Mouse (Mus musculus) kidney, postnatal 36 days (tissue): ENCODE results near the gene Psg16.

Experiments
- DNase-seq, 2 experiments: peaks; one replicate each; pipeline ENCODE4 v3.0.0; 2021 to 2022; ENCODE audit warnings: mixed read lengths in 2 of 2

Gene Psg16

DNA sequence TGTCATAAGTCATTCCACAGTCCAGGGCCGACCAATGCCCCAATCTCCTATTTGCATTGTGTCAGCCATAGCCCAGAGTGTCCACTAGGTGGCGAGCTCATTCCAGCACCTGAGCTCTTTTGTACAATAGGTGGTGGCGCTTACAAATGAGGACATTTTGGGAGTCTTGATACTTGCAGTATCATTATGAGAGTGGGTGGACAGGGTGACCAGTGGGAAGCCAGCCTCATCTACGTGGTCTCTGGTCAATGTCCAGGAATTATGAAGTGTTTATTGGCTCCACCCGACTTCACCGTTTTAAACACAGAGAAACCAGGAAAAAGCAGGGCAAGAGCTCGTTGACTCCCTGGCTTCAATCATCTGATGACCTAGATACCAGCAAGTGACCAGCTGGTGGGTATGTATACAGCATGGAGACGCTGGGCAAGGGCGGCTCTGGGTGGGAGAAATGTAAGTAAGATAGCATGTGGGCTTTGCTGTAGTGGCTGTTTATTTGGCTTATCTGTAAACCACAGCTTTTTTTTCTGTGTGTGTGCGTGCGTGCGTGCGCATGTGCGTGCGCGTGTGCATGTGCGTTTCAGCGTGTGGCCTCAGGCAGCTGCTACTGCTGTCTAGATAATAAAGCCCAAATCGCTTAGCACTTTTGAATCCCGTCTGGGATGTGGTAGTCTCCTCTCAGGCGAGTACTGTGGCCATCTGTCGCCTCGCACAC, at the start of gene Psg16:
TSS of gene Psg16 (plus strand) at position 137 of the 712 bp plus-strand sequence.
- DNase-seq = peak; percentile 59 to 81

DNA sequence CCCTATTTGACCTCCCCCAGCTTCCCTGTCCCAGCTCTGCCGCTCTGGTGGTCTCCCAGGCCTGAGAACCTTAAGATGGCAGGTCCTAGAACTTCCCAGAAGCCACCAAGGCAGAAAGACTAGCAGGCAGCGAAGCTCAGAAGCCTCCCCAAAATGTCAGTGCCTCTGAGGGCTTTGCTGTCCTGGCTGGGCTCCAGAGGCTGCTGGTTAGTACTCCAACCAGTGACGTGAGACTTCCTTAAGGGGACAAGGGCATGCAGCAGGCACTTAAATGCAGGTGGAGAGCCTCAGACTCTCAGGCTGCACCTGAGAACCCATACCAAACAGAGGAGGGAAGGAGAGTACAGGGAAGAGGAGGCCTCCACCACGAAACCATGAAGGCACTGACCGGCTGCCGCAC, 49.7 kb upstream of the Psg16 start:
- peak; percentile 59 to 77 for DNase-seq

DNA sequence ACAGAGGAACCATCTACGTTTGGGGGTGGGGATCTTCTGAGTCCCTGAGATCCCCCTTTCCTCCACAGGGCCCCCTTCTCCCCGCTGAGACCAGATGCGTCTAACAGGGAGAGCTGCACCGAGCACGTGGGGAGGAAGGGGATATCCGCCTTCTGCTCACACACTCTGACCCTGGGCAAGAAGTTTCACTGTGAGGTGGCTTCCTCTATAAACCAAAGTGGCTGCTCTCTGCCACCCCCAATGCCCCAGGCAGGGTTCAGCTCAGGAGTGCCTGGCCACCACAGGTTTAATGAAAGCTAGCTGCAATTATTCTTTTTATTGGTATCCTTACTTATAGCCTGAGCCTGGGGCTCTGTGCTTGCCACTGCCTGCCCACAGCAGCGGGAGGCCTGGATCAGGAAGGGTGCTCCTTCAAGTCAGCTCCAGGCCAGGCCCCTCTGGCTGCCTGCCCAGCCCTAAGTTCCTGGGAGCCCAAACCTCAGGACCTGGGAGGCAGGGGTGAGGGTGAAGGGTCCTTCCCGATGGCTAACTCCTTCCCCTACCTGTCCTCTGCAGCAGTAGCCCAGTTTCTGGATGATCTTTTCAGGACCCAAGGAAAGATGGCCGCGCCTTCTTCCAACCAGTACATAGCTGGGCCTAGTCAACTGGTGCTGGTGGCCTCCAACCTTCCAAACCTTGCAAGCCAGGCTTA, 48.9 kb upstream of the Psg16 start:
- peak; percentile 77 to 82 for DNase-seq

DNA sequence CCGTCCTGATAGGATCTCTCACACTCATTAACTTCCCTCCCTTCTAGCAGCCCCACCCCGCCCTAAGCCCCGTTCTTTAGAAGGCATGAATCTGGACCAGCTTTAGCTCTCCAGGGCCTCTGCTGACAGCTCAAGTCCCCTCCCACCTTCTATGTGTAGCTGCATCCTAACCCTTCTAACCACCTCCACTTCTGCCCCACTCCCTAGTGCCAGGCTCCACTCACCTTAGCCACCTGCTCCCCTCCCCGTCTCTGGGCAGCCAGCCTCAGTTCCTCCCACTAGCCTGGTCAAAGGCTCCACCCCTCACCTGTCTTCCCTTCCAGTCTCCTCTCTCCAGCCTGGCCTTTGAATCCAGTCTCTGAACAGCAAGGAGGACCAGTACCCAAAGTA, 48.3 kb upstream of the Psg16 start:
- DNase-seq = peak; percentile 57 to 62

DNA sequence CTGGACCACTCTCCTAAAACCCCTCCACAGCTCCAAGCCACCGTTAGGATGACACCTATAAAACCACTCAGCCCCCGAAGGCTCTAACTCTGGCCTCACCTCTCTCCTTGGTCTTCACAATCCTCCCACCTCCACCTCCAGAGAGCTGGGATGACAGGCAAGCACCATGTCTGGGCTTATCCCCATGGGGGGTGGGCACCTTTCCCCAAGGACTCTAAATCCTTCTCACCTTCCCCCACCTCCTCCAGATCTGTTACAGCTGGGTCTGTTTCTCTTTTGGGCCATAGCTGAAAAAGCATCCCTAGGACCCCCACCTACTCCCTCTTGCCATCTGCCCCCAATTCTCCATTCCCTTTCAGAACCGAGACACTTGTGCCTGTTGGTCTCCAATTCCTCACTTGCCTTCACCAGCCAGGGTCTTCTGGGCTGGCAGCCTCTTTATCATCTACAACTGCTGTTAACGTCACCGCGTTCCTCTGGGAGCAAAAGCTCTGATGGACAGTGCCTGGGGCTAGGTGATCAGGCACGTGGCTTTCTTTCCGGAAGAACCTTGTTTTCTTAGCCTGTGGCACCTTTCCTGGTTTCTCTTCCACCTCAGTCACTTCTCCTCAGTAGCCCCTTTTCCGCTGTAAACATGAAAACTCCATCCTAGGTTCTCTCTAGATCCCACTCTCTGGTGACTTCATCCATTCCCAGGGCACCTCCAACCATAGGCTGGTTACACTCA, 47.8 kb upstream of the Psg16 start:
- DNase-seq = no peak

DNA sequence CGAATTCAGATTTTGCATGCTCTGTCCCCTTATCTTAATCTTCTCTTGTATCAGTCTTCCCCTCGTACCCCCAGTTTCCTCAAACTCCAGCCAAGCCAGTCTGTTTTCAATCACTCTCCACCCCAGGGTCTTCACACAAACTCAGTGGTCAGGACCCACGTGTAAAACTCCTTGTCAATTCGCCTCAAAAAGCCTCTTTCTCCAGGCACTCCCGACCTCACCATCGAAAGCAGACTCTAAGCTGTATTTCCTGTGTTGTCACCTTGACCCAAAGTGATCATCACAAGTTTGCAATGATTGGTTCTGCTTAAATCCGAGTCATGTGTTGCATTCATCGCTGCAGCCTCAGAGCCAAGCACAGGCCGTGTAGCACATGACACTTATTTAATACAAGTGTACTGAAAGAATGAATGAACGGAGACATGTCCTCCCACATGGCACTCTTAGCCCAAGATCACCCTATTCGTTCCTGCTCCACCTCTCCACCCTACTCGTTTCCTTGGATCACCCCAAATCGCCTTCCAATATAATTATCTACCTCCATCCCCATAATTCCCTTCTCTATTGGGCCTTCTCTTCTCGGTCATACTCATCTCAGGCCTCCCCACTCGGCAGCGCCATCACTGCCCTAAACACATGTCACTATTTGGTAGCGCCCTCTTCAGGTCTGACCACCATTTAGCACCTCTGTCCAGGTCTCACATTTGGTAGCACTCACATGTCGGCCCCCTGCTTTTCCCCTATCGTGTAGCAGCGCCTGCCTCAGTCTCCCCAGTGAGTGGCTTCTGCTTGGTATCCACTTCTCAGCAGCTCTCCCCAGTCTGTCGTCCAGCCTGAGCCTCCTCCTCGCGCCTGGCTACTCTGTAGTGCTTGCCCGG, 46.9 kb upstream of the Psg16 start:
- peak; percentile 74 to 80 for DNase-seq

DNA sequence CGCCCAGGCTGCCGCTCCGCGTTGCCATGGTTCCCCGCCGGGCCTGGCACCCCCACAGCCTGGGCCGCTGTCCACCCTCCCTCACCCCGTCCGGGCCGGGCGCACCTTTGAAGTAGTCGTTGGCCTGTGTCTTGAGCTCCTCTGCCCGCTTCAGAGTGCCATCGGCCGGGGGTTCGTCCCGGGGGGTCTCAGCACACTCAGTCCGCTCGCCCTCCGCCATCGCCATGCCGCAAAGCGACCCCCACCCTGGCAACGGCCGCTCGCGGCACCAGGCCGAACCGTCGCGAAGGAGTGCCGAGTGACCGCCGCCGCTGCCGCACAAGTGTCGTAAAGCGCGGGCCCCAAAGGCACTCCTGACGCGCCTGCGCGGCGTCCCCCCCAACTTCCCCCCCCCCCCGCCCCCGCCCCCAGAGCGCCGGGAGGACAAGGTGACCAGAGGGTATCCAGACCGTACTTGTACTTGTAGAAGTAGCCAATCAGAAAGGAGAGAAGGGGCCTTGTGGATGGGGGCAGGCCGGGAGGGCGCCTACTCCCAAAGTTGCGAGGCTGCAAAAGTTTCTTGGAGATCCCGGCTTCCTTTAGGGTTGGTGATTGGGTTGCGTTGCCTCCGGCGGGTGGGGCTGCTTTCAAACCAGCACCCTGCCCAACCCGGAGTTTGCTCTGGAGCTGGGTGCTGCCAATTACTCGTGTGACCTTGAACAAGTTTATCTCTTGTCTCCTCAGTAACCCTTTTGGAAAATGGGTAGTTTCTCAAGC, 46.1 kb upstream of the Psg16 start, which contains the start of gene Ppp5c:
TSS of gene Ppp5c (minus strand) at position 337 of the 756 bp plus-strand sequence.
- peak; percentile 93 for DNase-seq

DNA sequence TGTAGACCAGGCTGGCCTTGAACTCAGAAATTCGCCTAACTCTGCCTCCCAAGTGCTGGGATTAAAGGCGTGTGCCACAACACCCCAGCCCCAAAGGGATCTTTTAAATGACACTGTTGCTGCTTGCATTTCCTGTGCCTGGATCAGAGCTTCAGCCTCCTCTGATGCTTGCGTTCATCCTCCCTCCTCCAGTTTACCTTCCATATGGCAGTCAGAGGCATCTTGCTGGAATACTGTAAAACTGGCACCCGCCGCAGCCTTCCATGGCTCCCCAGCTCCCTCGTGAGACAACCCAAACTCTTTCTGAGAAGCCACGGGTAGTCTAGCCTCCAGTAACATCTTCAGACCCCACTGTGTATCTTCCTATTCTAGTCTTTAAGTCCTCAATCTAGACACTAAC, 44.9 kb upstream of the Psg16 start:
- DNase-seq = no peak

DNA sequence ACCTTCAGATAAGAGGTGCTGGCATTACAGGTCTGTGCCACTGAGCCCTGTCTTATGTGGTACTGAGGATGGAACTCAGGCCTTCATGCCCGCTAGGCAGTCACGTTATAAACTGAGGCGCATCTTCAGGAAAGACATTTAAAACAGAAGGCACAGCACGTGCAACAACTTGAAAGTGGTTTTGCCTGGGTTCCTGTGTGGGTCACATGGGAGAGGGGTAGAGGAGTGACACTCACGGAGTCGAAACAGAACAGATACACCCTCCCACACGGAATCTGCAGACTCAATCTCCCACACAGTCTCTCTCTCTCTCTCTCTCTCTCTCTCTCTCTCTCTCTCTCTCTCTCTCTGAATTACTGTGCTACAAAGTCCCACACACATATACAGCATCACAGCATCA, 43.6 kb upstream of the Psg16 start:
- no peak for DNase-seq

DNA sequence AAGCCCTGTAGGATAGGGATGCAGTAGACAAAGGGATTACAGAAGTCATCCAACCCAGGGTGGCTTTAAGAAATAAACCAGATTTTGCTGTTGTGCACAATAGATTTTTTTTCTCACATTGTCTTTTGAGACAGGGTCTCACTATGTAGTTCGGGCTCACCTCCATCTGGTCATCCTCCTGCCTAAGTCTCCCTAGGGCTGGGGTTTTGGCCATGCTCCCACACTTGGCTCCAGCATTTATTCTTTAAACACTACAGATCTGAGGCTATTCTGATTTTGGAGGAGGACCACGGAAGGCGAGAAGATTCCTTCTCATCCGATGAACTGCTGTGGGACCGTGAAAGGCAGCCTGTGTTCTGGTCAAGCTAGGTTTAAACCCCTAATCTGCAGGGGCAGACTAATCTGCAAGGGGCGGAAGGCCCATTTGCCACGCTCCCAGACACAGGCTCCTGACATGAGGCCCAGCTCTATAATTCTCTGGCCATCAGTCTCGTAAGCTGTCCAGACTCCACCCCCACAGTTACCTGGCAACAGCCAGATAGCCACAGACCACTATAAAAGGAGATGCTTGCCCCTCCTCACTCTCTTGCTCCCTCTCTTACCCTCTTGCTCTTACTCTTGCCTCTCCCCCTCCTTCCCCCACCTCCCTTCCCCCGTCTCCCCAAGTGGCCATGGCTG, 35.7 kb upstream of the Psg16 start:
- no peak for DNase-seq

DNA sequence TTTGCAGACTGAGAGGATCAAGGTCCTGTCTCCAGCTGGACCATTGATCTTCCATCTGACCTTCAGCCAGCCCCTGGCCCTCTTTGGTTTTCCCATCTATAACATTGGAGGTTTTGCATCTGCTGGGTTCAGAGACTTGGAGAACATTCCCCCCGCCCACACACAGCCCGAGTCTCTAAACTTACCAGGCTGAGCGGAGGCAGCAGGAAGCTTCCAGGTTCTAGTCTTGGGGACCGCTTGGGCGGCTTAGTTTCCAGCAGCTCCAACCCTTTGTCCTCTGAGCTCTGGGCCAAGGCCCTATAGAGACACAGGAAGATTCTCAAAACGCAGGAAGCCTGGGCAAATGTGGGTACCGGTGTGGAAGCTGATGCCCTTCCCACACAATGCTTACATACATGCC, 34.5 kb upstream of the Psg16 start:
- DNase-seq = no peak

DNA sequence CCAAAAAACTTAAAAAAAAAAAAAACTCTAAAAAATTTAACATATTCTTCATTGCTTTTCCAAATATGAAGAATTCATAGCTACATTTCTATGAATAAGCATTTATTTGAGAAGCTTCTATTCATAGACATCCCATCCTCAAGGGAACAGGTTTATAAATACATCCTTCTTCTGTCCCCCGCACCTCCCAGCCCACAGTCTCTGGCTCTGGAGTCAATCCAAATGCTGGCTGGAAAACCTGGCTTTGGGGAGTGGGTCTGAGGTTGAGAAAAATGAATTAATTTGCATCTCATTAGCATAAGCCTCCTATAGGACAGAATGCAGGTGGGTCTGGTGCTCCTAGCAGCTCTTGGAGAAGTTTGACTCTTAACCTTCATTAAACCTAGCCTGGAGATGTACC, 28.1 kb upstream of the Psg16 start:
- DNase-seq = no peak

DNA sequence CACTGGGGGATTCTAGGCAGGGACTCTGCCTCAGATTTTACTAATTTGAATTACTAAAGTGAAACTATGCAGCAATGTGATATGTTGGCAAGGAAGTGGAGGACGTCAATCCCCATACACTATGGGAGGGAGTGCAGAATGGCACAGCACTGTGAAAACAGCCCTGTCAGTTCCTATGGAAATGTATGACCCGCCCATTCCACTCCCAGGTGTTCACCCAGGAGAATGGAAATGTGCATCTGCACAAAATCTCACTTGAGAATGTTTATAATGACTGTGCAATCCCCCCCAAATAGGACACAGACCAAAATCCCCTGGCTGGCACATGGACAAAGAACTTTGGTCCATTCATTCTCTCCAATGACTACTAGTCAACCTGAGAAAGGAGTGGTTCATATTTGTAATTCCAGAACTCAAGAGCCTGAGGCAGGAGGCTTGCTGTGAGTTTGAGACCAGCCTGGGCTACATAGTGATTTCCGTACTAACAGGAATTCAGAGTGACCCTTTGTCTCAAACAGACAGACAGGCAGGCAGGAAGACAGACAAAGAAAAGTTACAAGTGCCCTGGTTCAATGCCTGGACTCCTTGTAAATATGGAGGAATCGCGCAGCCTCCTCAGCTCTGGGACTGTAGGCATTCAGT, 26.7 kb upstream of the Psg16 start:
- DNase-seq = no peak

DNA sequence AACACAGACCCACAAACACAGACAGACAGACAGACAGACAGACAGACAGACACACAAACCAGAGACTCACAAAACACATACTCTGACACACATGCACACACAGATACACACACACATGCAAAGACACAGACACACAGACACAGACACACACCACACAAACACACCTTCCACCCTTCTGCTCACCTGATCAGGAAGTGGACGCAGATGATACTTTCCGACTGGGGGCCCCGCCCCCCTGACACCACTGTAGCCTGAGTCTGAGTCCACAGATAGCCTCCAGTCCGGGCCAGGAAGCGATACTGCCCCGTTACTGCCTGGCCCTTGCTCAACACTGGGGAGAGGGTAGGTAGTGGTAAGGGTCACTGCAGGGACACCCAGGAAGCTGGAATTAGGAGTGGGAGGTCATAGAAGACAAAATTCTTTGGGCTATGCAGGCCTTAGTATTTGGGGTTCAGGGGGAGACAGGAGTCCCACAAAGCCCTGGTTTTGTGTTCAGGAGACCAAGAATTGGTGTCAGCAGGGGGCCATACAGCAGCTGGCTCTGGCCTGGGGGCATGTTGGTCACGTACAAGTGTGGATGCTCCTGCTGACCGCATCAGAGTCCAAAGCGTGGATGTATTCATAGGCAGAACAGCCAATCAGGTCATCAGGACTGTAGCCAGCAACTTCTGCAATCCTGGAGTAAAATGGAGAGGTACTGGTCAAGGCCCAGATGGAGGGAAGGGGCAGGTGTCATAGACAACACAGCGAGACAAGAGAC, 25.2 kb upstream of the Psg16 start:
- DNase-seq = no peak

DNA sequence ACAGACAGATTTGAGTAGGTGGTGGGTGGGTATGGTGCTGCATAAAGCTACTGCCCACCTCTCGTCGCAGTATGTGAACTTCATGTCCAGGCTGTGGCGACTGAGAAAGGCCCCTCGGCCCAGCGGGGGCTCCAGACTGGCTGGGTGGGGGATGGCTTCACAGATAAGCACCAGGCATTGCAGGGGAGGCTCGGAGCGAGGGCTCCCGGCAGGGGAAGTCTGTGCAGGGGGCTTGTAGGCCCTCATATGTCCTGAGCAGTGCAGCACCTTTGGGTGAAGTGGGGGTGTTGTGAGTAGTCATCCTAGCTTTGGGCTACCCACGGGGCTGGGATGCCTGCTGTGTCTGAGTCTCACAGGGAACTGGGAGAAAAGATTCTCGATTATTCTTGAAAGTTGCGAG, 23.3 kb upstream of the Psg16 start:
- no peak for DNase-seq

DNA sequence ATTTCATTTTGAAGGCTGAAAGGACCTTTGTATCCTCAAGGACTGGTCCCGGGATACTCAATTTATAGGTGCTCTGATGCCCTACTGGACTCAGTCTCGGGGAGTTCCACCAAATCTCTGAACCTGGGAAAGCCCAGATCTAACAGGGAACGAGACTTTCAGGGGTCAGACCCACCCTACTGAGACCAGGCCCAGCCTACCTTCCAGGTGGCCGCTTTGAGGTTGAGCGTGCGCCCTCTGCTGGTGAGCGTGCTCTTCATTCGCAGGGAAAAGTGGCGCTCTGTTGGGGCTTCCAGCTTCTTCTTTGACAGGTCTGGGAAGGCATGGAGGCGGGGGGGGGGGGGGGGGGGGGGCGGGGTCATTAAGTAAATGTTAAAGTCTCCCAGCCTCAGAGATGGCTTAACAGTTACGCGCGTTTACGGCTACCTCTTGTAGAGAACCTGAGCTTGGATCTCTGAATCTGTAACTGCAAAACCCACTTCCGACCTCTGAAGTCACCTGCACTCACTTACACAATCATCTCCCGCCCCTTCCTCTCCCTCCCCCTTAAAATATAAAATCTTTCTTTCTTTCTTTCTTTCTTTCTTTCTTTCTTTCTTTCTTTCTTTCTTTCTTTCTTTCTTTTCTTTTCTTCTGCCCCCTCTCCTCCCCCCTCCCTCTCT, 22.8 kb upstream of the Psg16 start:
- peak; percentile 79 to 88 for DNase-seq

DNA sequence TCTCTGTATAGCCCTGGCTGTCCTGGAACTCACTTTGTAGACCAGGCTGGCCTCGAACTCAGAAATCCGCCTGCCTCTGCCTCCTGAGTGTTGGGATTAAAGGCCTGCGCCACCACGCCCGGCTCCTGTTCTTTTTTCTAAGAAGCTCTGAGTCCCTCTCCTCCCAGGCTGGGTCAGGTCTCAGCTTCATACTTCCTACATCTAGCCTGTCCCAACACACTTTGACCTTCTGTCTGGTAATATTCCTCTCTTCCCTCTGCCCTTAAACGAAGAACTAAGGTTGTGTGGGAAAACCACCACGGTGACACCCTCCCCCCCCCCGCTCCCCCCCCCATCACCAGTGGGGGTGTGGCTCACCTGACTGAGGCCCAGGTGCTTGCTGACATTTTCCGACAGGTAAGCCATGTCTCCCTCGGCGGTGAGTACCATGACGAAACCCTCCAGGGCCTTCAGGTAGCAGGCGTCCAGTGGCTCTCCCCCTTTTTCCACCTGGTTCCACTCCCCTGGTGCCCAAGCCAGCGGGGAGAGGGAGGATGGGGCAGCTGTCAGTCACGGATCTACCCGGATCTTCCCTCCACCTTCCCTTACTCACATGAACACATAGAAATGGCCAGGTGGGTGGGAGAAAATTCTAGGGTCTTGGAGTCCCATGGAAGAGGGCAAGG, 19.4 kb upstream of the Psg16 start:
- no peak for DNase-seq

DNA sequence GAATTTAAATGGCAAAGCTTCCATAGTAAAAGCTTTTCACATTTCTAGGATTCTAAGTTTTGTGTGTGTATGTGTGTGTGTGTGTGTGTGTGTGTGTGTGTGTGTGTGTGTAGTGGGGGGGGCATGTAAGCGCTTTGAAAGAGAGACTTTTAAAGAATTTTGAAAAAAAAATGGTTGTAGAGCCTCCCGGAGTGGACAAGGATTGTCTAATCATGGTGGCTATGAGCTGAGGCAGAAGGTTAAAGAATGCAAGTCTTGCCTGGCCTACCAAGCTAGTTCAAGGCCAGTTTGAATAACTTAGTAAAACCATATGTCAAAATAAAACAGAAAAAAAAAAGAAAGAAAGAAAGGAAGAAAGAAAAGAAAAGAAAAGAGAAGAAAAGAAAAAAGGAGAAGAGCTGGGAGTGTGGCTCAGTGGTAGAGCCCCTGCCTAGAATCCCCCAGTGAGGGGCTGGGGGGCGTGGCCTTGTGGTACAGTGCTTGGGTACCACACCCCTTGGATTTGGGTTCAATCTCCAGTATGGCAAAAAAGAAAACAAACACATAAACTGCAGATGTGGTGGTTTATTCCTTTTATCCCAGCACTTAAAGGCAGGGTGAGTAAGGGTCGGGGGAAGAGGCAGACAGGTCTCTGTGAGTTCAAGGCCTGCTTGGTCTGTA, 18.4 kb upstream of the Psg16 start:
- no peak for DNase-seq
